Mouse (Mus musculus) intestine, embryonic 16.5 days (tissue): ENCODE measurements at regions not wholly inside any gene's neighbourhood (a gene's known extent, or its start where the extent isn't known, plus 50 kb on each side); places are given as distances from the start of the nearest gene placed in this dataset.
A peak's percentile ranks its signal among the peaks of the same experiment; 100 is the strongest.

Source experiments
- ATAC-seq: fragments of 200-750 bp; cut with Nextera tagmentation; 2 replicates; pipeline ENCODE4 v1.8.0; 2017; ENCODE audit warnings: moderate TSS enrichment, moderate library complexity
- H3K27ac ChIP-seq: fragments of 300-500 bp; sonication (generic); 2 replicates; pipeline ENCODE4 v1.5.1; 2014; ENCODE audit warnings: mild to moderate bottlenecking, low read length
- H3K27me3 ChIP-seq: fragments of 300-500 bp; sonication (generic); replicated peaks from 2 replicates; pipeline ENCODE4 v1.6.1; 2014; ENCODE audit warnings: low read length, control low read depth, mixed read lengths; ENCODE audit not compliant: control insufficient read depth, insufficient read depth
- H3K36me3 ChIP-seq: fragments of 300-500 bp; sonication (generic); 2 replicates; pipeline ENCODE4 v1.6.1; 2014; ENCODE audit warnings: low read length, control low read depth; ENCODE audit not compliant: control insufficient read depth, insufficient read depth
- H3K4me1 ChIP-seq: fragments of 300-500 bp; sonication (generic); 2 replicates; pipeline ENCODE4 v1.6.1; 2014; ENCODE audit warnings: low read length, control low read depth, mixed read lengths; ENCODE audit not compliant: control insufficient read depth, insufficient read depth
- H3K4me2 ChIP-seq: fragments of 300-500 bp; sonication (generic); 2 replicates; pipeline ENCODE4 v1.6.1; 2014; ENCODE audit warnings: low read depth, low read length, control low read depth
- H3K4me3 ChIP-seq: fragments of 300-500 bp; sonication (generic); 2 replicates; pipeline ENCODE4 v1.5.1; 2014; ENCODE audit warnings: mild to moderate bottlenecking, low read length
- H3K9ac ChIP-seq: fragments of 300-500 bp; sonication (generic); 2 replicates; pipeline ENCODE4 v1.6.1; 2014; ENCODE audit warnings: low read depth, low read length
- H3K9me3 ChIP-seq: fragments of 300-500 bp; sonication (generic); 2 replicates; pipeline ENCODE4 v1.6.1; 2016; ENCODE audit warnings: low read length, control low read depth; ENCODE audit not compliant: control insufficient read depth
- WGBS: fragments of 180-500 bp; shearing (Covaris S2); extraction: QIAGEN DNeasy Blood & Tissue Kit; methylation state at CpG from one replicate; pipeline ENCODE4 v1.1.7; 2014; 5-methylcytosine and 5-hydroxymethylcytosine counted together

- H3K9me3 ChIP-seq: no peaks in the 10 kb centered on the region
- ATAC-seq: no peak
- H3K4me1 ChIP-seq: no peaks in the 10 kb centered on the region
- H3K9ac ChIP-seq: no peak overlapping the region
- H3K4me3 ChIP-seq: no peak overlapping the region
- no peaks in the 10 kb centered on the region for H3K36me3 ChIP-seq
- H3K4me2 ChIP-seq: no peak overlapping the region
- WGBS: 66% methylated on average over 2 of the region's 2 CpGs
- H3K27ac ChIP-seq: no peak overlapping the region
- no peaks in the 10 kb centered on the region for H3K27me3 ChIP-seq
These were observed 54.0 kb upstream of the Vmn2r7 start for GRCm38 (mm10) chr3:64898610-64899009.

GRCm38 (mm10) chr3:64901317-64901892 is 56.8 kb upstream of the Vmn2r7 start:
- Histone ChIP-seq H3K4me1 (no peaks in the 10 kb centered on the region), H3K27me3 (no peaks in the 10 kb centered on the region), H3K4me3 (no peak overlapping the region), H3K36me3 (no peaks in the 10 kb centered on the region), H3K9me3 (no peaks in the 10 kb centered on the region), H3K27ac (no peak overlapping the region), H3K9ac (no peak overlapping the region), H3K4me2 (no peak overlapping the region)
- peak; percentile 60 for ATAC-seq
- WGBS: 48% methylated on average over 2 of the region's 2 CpGs

- Histone ChIP-seq H3K9ac (no peak overlapping the region), H3K27me3 (0 out of 2 replicates have a peak, but pooled peaks cover 5% of the 10 kb centered on the region), H3K4me2 (peak overlapping the region; percentile 23; the same call in 1 of the 2 replicates), H3K4me1 (no peaks in the 10 kb centered on the region), H3K9me3 (no peaks in the 10 kb centered on the region), H3K36me3 (no peaks in the 10 kb centered on the region), H3K4me3 (no peak overlapping the region), H3K27ac (no peak overlapping the region)
- 17% methylated on average over 16 of the region's 16 CpGs for WGBS
- no peak for ATAC-seq
These were observed 104.7 kb upstream of the Vmn2r7 start for GRCm38 (mm10) chr3:64949307-64949706.

- Histone ChIP-seq H3K9ac (no peak overlapping the region), H3K4me3 (no peak overlapping the region), H3K36me3 (no peaks in the 10 kb centered on the region), H3K27ac (no peak overlapping the region), H3K27me3 (no peaks in the 10 kb centered on the region), H3K4me2 (no peak overlapping the region), H3K9me3 (no peaks in the 10 kb centered on the region), H3K4me1 (no peaks in the 10 kb centered on the region)
- WGBS: 74% methylated on average over 5 of the region's 5 CpGs
- ATAC-seq: no peak
These were observed 120.3 kb upstream of the Vmn2r7 start for GRCm38 (mm10) chr3:64964667-64965415.

GRCm38 (mm10) chr3:64965416-64965980 is 120.9 kb upstream of the Vmn2r7 start:
- no peak for ATAC-seq
- Histone ChIP-seq H3K9ac (no peak overlapping the region), H3K36me3 (no peaks in the 10 kb centered on the region), H3K4me1 (no peaks in the 10 kb centered on the region), H3K4me2 (no peak overlapping the region), H3K4me3 (no peak overlapping the region), H3K27ac (no peak overlapping the region), H3K9me3 (no peaks in the 10 kb centered on the region), H3K27me3 (no peaks in the 10 kb centered on the region)
- WGBS: 65% methylated on average over 6 of the region's 6 CpGs

GRCm38 (mm10) chr3:64968275-64968674 is 123.7 kb upstream of the Vmn2r7 start:
- Histone ChIP-seq H3K9ac (no peak overlapping the region), H3K4me3 (no peak overlapping the region), H3K36me3 (no peaks in the 10 kb centered on the region), H3K4me2 (no peak overlapping the region), H3K27me3 (no peaks in the 10 kb centered on the region), H3K4me1 (no peaks in the 10 kb centered on the region), H3K27ac (no peak overlapping the region), H3K9me3 (no peaks in the 10 kb centered on the region)
- WGBS: 73% methylated on average over 3 of the region's 3 CpGs
- ATAC-seq: no peak

GRCm38 (mm10) chr3:64984369-64984768 is 124.8 kb upstream of the Kcnab1 start:
- ATAC-seq: no peak
- Histone ChIP-seq H3K4me1 (no peaks in the 10 kb centered on the region), H3K27me3 (no peaks in the 10 kb centered on the region), H3K36me3 (no peaks in the 10 kb centered on the region), H3K4me2 (no peak overlapping the region), H3K9me3 (no peaks in the 10 kb centered on the region), H3K9ac (no peak overlapping the region), H3K27ac (no peak overlapping the region), H3K4me3 (no peak overlapping the region)
- WGBS: 40% methylated on average over 2 of the region's 2 CpGs

GRCm38 (mm10) chr3:64987665-64988064 is 121.5 kb upstream of the Kcnab1 start:
- ATAC-seq: no peak
- 68% methylated on average over 1 of the region's 1 CpGs for WGBS
- no peak overlapping the region for H3K27ac ChIP-seq

GRCm38 (mm10) chr3:64996451-64996850 is 112.7 kb upstream of the Kcnab1 start:
- Histone ChIP-seq H3K4me3 (no peak overlapping the region), H3K36me3 (no peaks in the 10 kb centered on the region), H3K4me2 (no peak overlapping the region), H3K9me3 (no peaks in the 10 kb centered on the region), H3K27ac (no peak overlapping the region), H3K4me1 (no peaks in the 10 kb centered on the region), H3K9ac (no peak overlapping the region), H3K27me3 (no peaks in the 10 kb centered on the region)
- WGBS: 68% methylated on average over 4 of the region's 4 CpGs
- no peak for ATAC-seq

More at GRCm38 (mm10) chr3:64987665-64988064, 121.5 kb upstream of the Kcnab1 start:
- Histone ChIP-seq H3K4me1 (no peaks in the 10 kb centered on the region), H3K4me2 (no peak overlapping the region), H3K27me3 (no peaks in the 10 kb centered on the region), H3K9me3 (no peaks in the 10 kb centered on the region), H3K36me3 (no peaks in the 10 kb centered on the region), H3K9ac (no peak overlapping the region), H3K4me3 (no peak overlapping the region)
